Mouse (Mus musculus): ENCODE data around the gene H2-Q10. TPM values are rescaled to one million over a fixed set of nuclear protein-coding genes. Genes with fewer than 3 reads are reported as not detected.
"Not testable (repeated sequence)": the region's sequence is repeated elsewhere in the genome, so short reads cannot be mapped to it uniquely, and the experiment has no call there.

Gene H2-Q10
- not detected for total RNA-seq (2021)
- long read RNA-seq, experiment 1, result 0 reads
- long read RNA-seq, experiment 2, result 0 reads

GRCm38 (mm10) chr17:35469842-35470751 is at the start of gene H2-Q10:
TSS of gene H2-Q10 (plus strand) at chr17:35470089.
- DNase-seq (ENCODE audit: low spot score in 2 of 2), result no peak

- not testable (repeated sequence) for DNase-seq (ENCODE audit: low spot score in 2 of 2)
Observed at GRCm38 (mm10) chr17:35420206-35420810, 49.6 kb upstream of the H2-Q10 start.

- DNase-seq (ENCODE audit: low spot score in 2 of 2), result not testable (repeated sequence)
Observed at GRCm38 (mm10) chr17:35421331-35421730, 48.6 kb upstream of the H2-Q10 start.

- DNase-seq (ENCODE audit: low spot score in 2 of 2), result not testable (repeated sequence)
Observed at GRCm38 (mm10) chr17:35422360-35422759, 47.5 kb upstream of the H2-Q10 start.

GRCm38 (mm10) chr17:35423131-35423810 is 46.6 kb upstream of the H2-Q10 start:
- DNase-seq (ENCODE audit: low spot score in 2 of 2), result not testable (repeated sequence)

DNA sequence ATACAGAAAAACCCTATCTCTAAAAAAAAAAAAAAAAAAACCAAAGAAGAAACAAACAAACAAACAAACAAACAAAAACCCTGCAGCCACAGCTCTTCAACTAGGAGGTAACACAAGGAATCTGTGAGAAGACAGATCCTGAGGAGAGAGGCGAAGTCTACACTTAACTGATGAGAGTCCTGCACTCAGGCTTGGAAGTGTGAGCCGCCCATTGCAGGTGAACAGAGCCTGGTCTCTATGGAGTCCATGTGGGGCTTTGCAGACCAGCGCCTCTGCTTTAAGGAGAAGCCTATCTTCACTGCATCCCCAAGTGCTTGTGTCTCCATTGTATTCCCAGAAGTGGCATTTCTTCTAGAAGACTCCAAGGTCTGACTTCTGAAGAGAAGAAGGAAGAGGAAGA is 45.8 kb upstream of the H2-Q10 start:
- not testable (repeated sequence) for DNase-seq (ENCODE audit: low spot score in 2 of 2)

DNA sequence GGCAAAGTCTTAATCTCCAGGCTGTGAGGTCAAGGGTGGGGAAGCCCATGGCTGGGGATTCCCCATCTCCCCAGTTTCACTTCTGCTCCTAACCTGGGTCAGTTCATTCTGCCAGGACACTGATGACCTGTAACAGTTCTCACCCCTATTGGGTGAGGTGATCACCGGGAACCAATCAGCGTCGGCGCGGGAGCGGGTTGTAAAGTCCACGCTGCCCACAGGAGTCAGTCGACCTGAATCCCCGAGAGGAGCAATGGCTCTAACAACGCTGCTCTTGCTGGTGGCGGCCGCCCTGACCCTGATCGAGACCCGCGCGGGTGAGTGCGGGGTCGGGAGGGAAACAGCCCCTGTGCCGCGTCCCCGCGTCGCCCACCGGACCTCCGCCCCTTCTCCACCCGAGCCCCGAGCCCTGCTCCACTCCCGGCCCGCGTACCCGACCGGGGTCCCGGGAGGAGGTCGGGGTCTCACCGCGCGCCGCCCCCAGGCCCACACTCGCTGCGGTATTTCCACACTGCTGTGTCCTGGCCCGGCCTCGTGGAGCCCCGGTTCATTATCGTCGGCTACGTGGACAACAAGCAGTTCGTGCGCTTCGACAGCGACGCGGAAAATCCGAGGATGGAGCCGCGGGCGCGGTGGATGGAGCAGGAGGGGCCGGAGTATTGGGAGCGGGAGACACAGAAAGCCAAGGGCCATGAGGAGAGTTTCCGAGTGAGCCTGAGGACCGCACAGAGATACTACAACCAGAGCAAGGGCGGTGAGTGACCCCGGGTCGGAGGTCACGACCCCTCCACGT is 45.1 kb upstream of the H2-Q10 start, which contains the start of gene H2-Q6:
H2-Q6 (plus strand) TSS at position 227 of the 793 bp plus-strand sequence.
- DNase-seq (ENCODE audit: low spot score in 2 of 2), result not testable (repeated sequence)

DNA sequence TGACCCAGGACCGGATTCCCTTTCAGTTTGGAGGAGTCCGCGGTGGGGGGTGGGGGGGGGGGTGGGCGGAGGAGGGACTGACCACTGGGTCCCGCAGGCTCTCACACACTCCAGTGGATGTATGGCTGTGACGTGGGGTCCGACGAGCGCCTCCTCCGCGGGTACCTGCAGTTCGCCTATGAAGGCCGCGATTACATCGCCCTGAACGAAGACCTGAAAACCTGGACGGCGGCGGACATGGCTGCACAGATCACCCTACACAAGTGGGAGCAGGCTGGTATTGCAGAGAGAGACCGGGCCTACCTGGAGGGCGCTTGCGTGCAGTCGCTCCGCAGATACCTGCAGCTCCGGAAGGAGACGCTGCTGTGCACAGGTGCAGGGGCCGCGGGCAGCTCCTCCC is 44.4 kb upstream of the H2-Q10 start:
- not testable (repeated sequence) for DNase-seq (ENCODE audit: low spot score in 2 of 2)

- not testable (repeated sequence) for DNase-seq (ENCODE audit: low spot score in 2 of 2)
Observed at GRCm38 (mm10) chr17:35428883-35429282, 41.0 kb upstream of the H2-Q10 start.

DNA sequence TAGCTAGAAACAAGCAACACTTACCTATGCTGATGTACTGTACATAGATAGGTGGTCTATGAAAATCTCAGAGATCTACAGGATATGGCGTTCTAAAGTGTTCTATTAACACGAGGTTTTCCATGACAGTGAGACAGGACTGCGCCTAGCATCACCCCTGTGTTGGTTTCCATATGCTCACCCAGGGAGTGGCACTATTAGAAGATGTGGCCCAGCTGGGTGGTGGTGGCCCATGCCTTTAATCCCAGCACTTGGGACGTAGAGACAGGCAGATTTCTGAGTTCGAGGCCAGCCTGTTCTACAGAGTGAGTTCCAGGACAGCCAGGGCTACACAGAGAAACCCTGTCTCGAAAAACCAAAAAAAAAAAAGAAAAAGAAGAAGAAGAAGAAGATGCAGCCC is 39.2 kb upstream of the H2-Q10 start:
- not testable (repeated sequence) for DNase-seq (ENCODE audit: low spot score in 2 of 2)

DNA sequence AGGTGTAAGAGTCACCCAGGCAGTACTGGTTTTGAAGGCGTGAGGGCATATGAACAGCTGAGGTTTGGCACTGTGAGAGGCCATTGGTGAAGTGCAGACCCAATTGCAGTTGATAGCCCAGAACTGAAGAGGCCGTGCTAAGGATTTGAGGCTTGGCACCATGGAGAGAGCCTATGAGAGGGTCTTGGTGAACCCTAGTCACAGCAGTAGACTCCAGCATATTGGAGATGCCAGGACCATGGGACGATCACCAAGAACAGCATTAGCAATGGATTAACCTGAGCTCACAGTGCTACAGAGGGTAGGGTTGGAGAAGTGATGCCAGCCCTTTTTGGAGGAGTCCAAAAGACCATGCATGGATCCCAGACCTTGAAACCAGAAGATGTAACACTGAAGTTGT is 37.7 kb upstream of the H2-Q10 start:
- not testable (repeated sequence) for DNase-seq (ENCODE audit: low spot score in 2 of 2)

GRCm38 (mm10) chr17:35434836-35435235 is 35.1 kb upstream of the H2-Q10 start:
- DNase-seq (ENCODE audit: low spot score in 2 of 2), result not testable (repeated sequence)

- not testable (repeated sequence) for DNase-seq (ENCODE audit: low spot score in 2 of 2)
Observed at GRCm38 (mm10) chr17:35435577-35435976, 34.3 kb upstream of the H2-Q10 start.

GRCm38 (mm10) chr17:35437386-35437936 is 32.4 kb upstream of the H2-Q10 start:
- DNase-seq (ENCODE audit: low spot score in 2 of 2), result not testable (repeated sequence)

DNA sequence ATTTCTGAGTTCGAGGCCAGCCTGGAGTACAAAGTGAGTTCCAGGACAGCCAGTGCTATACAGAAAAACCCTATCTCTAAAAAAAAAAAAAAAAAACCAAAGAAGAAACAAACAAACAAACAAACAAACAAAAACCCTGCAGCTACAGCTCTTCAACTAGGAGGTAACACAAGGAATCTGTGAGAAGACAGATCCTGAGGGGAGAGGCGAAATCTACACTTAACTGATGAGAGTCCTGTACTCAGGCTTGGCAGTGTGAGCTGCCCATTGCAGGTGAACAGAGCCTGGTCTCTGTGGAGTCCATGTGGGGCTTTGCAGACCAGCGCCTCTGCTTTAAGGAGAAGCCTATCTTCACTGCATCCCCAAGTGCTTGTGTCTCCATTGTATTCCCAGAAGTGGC is 31.5 kb upstream of the H2-Q10 start:
- DNase-seq (ENCODE audit: low spot score in 2 of 2), result not testable (repeated sequence)

DNA sequence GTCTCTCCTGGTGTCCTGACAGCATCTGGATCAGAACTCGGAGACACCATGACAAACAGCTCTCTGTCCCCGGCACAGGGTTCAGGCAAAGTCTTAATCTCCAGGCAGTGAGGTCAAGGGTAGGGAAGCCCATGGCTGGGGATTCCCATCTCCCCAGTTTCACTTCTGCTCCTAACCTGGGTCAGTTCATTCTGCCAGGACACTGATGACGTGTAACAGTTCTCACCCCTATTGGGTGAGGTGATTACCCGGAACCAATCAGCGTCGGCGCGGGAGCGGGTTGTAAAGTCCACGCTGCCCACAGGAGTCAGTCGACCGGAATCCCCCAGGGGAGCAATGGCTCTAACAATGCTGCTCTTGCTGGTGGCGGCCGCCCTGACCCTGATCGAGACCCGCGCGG is 31.0 kb upstream of the H2-Q10 start, which contains the start of gene H2-Q7:
H2-Q7 (plus strand) TSS at position 271 of the 400 bp plus-strand sequence.
- peak; percentile 58 to 72 for DNase-seq (ENCODE audit: low spot score in 2 of 2)

DNA sequence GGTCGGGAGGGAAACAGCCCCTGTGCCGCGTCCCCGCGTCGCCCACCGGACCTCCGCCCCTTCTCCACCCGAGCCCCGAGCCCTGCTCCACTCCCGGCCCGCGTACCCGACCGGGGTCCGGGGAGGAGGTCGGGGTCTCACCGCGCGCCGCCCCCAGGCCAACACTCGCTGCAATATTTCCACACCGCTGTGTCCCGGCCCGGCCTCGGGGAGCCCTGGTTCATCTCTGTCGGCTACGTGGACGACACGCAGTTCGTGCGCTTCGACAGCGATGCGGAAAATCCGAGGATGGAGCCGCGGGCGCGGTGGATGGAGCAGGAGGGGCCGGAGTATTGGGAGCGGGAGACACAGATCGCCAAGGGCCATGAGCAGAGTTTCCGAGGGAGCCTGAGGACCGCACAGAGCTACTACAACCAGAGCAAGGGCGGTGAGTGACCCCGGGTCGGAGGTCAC is 30.6 kb upstream of the H2-Q10 start:
- DNase-seq (ENCODE audit: low spot score in 2 of 2), result not testable (repeated sequence)

DNA sequence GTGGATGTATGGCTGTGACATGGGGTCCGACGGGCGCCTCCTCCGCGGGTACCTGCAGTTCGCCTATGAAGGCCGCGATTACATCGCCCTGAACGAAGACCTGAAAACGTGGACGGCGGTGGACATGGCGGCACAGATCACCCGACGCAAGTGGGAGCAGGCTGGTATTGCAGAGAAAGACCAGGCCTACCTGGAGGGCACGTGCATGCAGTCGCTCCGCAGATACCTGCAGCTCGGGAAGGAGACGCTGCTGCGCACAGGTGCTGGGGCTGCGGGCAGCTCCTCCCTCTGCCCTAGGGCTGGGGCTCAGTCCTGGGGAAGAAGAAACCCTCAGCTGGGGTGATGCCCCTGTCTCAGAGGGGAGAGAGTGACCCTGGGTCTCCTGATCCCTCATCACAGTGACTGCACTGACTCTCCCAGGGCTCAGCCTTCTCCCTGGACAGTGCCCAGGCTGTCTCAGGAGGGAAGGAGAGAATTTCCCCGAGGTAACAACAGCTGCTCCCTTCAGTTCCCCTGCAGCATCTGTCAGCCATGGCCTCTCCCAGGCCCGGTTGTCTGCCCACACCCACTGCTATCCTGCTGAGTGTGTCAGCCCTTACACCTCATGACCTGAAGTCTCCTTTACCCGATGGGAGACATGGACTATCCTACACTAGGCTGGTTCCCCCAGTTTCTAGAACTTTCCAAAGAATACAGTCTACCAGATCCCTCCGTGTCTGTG is 29.8 kb upstream of the H2-Q10 start:
- not testable (repeated sequence) for DNase-seq (ENCODE audit: low spot score in 2 of 2)

DNA sequence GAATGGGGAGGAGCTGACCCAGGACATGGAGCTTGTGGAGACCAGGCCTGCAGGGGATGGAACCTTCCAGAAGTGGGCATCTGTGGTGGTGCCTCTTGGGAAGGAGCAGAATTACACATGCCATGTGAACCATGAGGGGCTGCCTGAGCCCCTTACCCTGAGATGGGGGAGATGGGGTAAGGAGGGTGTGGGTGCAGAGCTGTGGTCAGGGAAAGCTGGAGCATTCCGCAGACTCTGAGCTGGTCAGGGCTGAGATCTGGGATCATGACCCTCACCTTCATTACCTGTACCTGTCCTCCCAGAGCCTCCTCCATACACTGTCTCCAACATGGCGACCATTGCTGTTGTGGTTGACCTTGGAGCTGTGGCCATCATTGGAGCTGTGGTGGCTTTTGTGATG is 27.5 kb upstream of the H2-Q10 start:
- not testable (repeated sequence) for DNase-seq (ENCODE audit: low spot score in 2 of 2)
